Mouse (Mus musculus): ENCODE data around the gene Dpp4.

The Dpp4 gene

GRCm38 (mm10) chr2:62412081-62412821 is at the start of gene Dpp4:
Dpp4 (minus strand) TSS chr2:62412231.
- peak; percentile 57 for DNase-seq (ENCODE audit: low read depth, low spot score)

DNA sequence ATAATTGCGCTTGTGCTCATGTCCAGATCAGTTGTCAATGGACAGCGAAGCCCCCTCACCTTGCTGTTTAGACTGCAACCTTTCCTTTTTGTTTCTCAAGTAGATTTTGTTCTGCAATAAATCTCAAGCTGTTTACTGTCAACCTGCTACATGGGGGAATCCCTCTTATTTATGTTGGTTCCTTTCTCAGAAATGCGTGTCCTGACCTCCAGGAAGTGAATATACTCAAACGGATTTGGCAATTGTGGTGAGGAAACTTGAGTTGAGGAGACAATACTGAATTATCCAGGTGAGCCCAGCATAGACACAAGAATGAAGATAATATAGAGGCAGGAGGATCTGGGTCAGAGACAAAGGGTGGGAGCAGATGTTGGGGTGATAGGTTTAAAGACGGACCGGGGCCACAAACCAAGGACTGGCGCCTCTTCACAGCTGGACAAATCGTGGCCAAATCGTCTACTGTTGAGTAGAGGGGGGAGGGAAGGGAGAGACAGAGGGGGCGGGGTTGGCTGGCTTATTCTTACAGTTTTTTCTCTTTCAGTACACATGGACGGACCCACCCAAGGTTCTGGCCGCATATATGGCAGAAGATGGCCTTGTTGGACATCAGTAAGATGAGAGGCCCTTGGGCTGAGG is 48.9 kb upstream of the Dpp4 start:
- DNase-seq (ENCODE audit: low read depth, low spot score) = no peak

DNA sequence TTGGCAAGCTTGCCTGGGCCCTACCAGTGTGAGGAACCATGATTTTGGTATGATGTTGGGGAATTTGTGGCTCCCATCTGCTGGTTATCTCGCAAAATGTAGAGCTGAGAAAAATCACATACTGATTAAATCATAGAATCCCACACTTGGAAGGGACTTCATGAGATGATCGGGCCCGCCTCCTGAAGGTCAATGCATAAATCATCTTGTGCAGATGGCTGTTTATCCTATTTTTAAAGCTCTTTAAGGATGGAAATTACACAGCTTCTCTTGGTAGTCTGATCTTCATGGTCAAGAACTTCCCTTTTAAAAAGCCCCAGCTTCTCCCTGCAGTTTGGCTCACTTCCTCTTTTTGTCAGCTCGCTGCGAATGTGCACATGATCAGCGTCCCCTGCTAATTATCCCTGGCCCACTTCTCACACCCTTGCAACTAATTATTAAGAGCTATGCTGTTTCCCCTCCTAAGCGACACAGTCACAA is 48.2 kb upstream of the Dpp4 start:
- no peak for DNase-seq (ENCODE audit: low read depth, low spot score)

- DNase-seq (ENCODE audit: low read depth, low spot score) = no peak
These were observed 47.5 kb upstream of the Dpp4 start for GRCm38 (mm10) chr2:62459241-62460174.

- DNase-seq (ENCODE audit: low read depth, low spot score) = peak; percentile 39
These were observed 46.0 kb upstream of the Dpp4 start for GRCm38 (mm10) chr2:62458070-62458469.

GRCm38 (mm10) chr2:62454991-62455390 is 43.0 kb upstream of the Dpp4 start:
- no peak for DNase-seq (ENCODE audit: low read depth, low spot score)

GRCm38 (mm10) chr2:62454033-62454432 is 42.0 kb upstream of the Dpp4 start:
- no peak for DNase-seq (ENCODE audit: low read depth, low spot score)

- DNase-seq (ENCODE audit: low read depth, low spot score) = no peak
These were observed 38.3 kb upstream of the Dpp4 start for GRCm38 (mm10) chr2:62450364-62450763.

DNA sequence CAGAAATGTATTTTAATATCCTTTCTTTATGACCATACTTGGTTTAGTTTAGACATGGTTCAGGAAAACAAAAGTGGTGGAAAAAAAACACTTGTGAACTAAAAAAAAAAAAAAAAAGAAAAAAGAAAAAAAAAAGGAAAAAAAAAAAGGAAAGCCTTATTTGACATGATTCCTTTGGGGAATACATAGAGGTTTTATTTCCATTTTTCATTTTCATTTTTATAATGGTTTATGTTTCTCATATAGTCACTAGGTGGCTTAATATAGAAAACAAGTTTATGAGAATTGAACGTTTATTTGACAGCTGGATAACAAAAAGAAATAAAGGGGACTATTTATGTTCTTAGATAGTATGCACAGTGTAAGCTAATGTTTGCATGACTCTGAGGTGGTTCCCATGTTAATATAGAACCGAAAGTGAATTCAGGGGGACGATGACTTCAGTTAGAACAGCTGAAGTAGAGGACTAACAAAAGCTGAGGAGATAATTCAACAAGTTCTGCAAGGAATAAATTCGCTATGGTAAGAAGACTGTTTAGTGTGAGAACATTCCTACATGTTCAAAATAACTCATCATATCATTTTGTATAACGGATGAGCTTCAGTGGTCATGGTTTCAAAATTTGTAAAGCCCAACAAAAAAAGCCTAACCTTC is 37.8 kb upstream of the Dpp4 start:
- no peak for DNase-seq (ENCODE audit: low read depth, low spot score)

- DNase-seq (ENCODE audit: low read depth, low spot score) = peak; percentile 96
These were observed 28.9 kb upstream of the Dpp4 start for GRCm38 (mm10) chr2:62440802-62441544.

DNA sequence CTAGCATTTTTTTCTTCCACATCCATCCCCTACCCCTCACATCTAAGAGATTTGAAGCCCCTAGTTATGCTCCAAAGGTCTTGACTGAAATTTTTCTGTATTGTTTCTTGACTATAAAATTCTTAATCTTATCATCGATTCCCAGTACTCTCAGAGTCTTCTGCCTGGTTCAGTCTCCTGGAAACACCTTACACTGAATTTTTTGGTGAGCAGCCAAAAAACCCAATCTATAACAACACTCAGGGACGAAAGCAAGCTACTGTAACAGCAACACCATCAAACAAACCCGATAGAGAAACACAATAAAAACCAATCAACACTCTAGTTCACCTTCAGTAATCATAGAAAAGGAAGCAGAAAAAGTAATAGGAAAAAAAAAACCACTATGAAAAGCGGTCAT is 28.1 kb upstream of the Dpp4 start:
- no peak for DNase-seq (ENCODE audit: low read depth, low spot score)

GRCm38 (mm10) chr2:62431245-62431795 is 19.3 kb upstream of the Dpp4 start:
- DNase-seq (ENCODE audit: low read depth, low spot score) = no peak

GRCm38 (mm10) chr2:62425941-62426340 is 13.9 kb upstream of the Dpp4 start:
- DNase-seq (ENCODE audit: low read depth, low spot score) = no peak

- peak; percentile 92 for DNase-seq (ENCODE audit: low read depth, low spot score)
These were observed 11.3 kb upstream of the Dpp4 start for GRCm38 (mm10) chr2:62423343-62423776.

GRCm38 (mm10) chr2:62422515-62423342 is 10.7 kb upstream of the Dpp4 start:
- DNase-seq (ENCODE audit: low read depth, low spot score) = no peak

GRCm38 (mm10) chr2:62421229-62421628 is 9.2 kb upstream of the Dpp4 start:
- DNase-seq (ENCODE audit: low read depth, low spot score) = no peak

GRCm38 (mm10) chr2:62420045-62420444 is 8.0 kb upstream of the Dpp4 start:
- DNase-seq (ENCODE audit: low read depth, low spot score) = no peak

- no peak for DNase-seq (ENCODE audit: low read depth, low spot score)
These were observed 5.2 kb upstream of the Dpp4 start for GRCm38 (mm10) chr2:62417233-62417632.

Data from R1 (cell line).